Mouse (Mus musculus) kidney, embryonic 16.5 days (tissue): Measurements from ENCODE around the gene 4930513O06Rik. TPM values are rescaled to one million over a fixed set of nuclear protein-coding genes. Genes with fewer than 3 reads are reported as not detected.
A peak's percentile ranks its signal among the peaks of the same experiment; 100 is the strongest.

Experiments used
- ATAC-seq: fragments of 200-750 bp; cut with Nextera tagmentation; 2 replicates; pipeline ENCODE4 v1.8.0; 2017; ENCODE audit warnings: moderate TSS enrichment; ENCODE audit not compliant: low FRiP score, low TSS enrichment
- H3K27ac ChIP-seq: fragments of 300-500 bp; sonication (generic); 2 replicates; pipeline ENCODE4 v1.5.1; 2014; ENCODE audit warnings: low read length
- H3K27me3 ChIP-seq: fragments of 300-500 bp; sonication (generic); 2 replicates; pipeline ENCODE4 v1.6.1; 2014; ENCODE audit warnings: low read length, control low read depth, mixed read lengths; ENCODE audit not compliant: insufficient read depth
- H3K36me3 ChIP-seq: fragments of 300-500 bp; sonication (generic); 2 replicates; pipeline ENCODE4 v1.6.1; 2014; ENCODE audit warnings: low read length, control low read depth, mixed read lengths; ENCODE audit not compliant: insufficient read depth
- H3K4me1 ChIP-seq: fragments of 300-500 bp; sonication (generic); 2 replicates; pipeline ENCODE4 v1.6.1; 2014; ENCODE audit warnings: low read length, control low read depth, mixed read lengths; ENCODE audit not compliant: insufficient read depth
- H3K4me2 ChIP-seq: fragments of 300-500 bp; sonication (generic); replicated peaks from 2 replicates; pipeline ENCODE4 v1.6.1; 2014; ENCODE audit warnings: low read depth, low read length
- H3K4me3 ChIP-seq: fragments of 300-500 bp; sonication (generic); 2 replicates; pipeline ENCODE4 v1.5.1; 2014; ENCODE audit warnings: mild to moderate bottlenecking, low read length
- H3K9ac ChIP-seq: fragments of 300-500 bp; sonication (generic); replicated peaks from 2 replicates; pipeline ENCODE4 v1.6.1; 2014; ENCODE audit warnings: low read length
- H3K9me3 ChIP-seq: fragments of 300-500 bp; sonication (generic); 2 replicates; pipeline ENCODE4 v1.6.1; 2016; ENCODE audit warnings: low read length, control low read depth
- WGBS: fragments of 180-500 bp; shearing (Covaris S2); extraction: QIAGEN DNeasy Blood & Tissue Kit; methylation state at CpG from one replicate; pipeline ENCODE4 v1.1.7; 2014; 5-methylcytosine and 5-hydroxymethylcytosine counted together
- polyA plus RNA-seq: library from polyadenylated mRNA; unstranded; fragments of >200 nt; fragmentation: Nextera tagmentation; extraction: Ambion mirVana; gene quantifications from 2 replicates; pipeline ENCODE4 v1.2.1, GENCODE M21; 2015

4930513O06Rik gene
- polyA plus RNA-seq: not detected in 2 replicates

- Histone ChIP-seq H3K36me3 (no peaks in the 10 kb centered on the region), H3K9ac (no peak within 1 kb of the TSS), H3K4me3 (no peak within 1 kb of the TSS), H3K4me1 (no peaks in the 10 kb centered on the region), H3K27me3 (no peaks in the 10 kb centered on the region), H3K27ac (no peak within 1 kb of the TSS), H3K9me3 (no peaks in the 10 kb centered on the region), H3K4me2 (no peak within 1 kb of the TSS)
- 88% methylated on average over 1 of the region's 1 CpGs for WGBS
- ATAC-seq: no peak
Measured at GRCm38 (mm10) chrX:139085943-139086342, at the start of gene 4930513O06Rik. Gene 4930513O06Rik (plus strand): TSS chrX:139086243.

GRCm38 (mm10) chrX:139037666-139038065 lies 48.4 kb upstream of the 4930513O06Rik start:
- H3K27ac ChIP-seq: no peak overlapping the region
- H3K4me3 ChIP-seq: no peak overlapping the region
- WGBS: 82% methylated on average over 1 of the region's 1 CpGs
- no peak overlapping the region for H3K9ac ChIP-seq
- H3K27me3 ChIP-seq: no peaks in the 10 kb centered on the region; the same call in 1 of the 2 replicates
- H3K36me3 ChIP-seq: no peaks in the 10 kb centered on the region
- no peak for ATAC-seq
- no peaks in the 10 kb centered on the region for H3K4me1 ChIP-seq
- H3K4me2 ChIP-seq: no peak overlapping the region
- H3K9me3 ChIP-seq: no peaks in the 10 kb centered on the region

GRCm38 (mm10) chrX:139039314-139039713 lies 46.7 kb upstream of the 4930513O06Rik start:
- Histone ChIP-seq H3K9ac (no peak overlapping the region), H3K27me3 (no peaks in the 10 kb centered on the region), H3K4me3 (no peak overlapping the region), H3K27ac (no peak overlapping the region), H3K36me3 (no peaks in the 10 kb centered on the region), H3K4me2 (no peak overlapping the region), H3K9me3 (no peaks in the 10 kb centered on the region), H3K4me1 (no peaks in the 10 kb centered on the region)
- WGBS: 73% methylated on average over 2 of the region's 2 CpGs
- ATAC-seq: no peak

- no peak overlapping the region for H3K4me3 ChIP-seq
- no peaks in the 10 kb centered on the region for H3K36me3 ChIP-seq
- H3K27ac ChIP-seq: no peak overlapping the region
- H3K9ac ChIP-seq: no peak overlapping the region
- 57% methylated on average over 1 of the region's 1 CpGs for WGBS
- H3K4me2 ChIP-seq: no peak overlapping the region
- H3K4me1 ChIP-seq: no peaks in the 10 kb centered on the region
- H3K9me3 ChIP-seq: no peaks in the 10 kb centered on the region
- no peak for ATAC-seq
- H3K27me3 ChIP-seq: no peaks in the 10 kb centered on the region
Measured at GRCm38 (mm10) chrX:139041148-139041547, 44.9 kb upstream of the 4930513O06Rik start.

GRCm38 (mm10) chrX:139051976-139052375 lies 34.1 kb upstream of the 4930513O06Rik start:
- no peak overlapping the region for H3K27ac ChIP-seq
- H3K9me3 ChIP-seq: no peaks in the 10 kb centered on the region
- no peak overlapping the region for H3K4me2 ChIP-seq
- H3K27me3 ChIP-seq: peaks cover 6% of the 10 kb centered on the region; the same call in 1 of the 2 replicates
- 61% methylated on average over 1 of the region's 1 CpGs for WGBS
- ATAC-seq: peak; percentile 46; the same call in 1 of the 2 replicates
- H3K9ac ChIP-seq: no peak overlapping the region
- H3K4me1 ChIP-seq: no peaks in the 10 kb centered on the region
- no peak overlapping the region for H3K4me3 ChIP-seq
- no peaks in the 10 kb centered on the region for H3K36me3 ChIP-seq

- Histone ChIP-seq H3K4me3 (no peak overlapping the region), H3K4me1 (no peaks in the 10 kb centered on the region), H3K27ac (no peak overlapping the region), H3K4me2 (no peak overlapping the region), H3K9ac (no peak overlapping the region), H3K9me3 (no peaks in the 10 kb centered on the region), H3K36me3 (no peaks in the 10 kb centered on the region), H3K27me3 (peaks cover 6% of the 10 kb centered on the region; the same call in 1 of the 2 replicates)
- 68% methylated on average over 1 of the region's 1 CpGs for WGBS
- no peak for ATAC-seq
Measured at GRCm38 (mm10) chrX:139053149-139053548, 32.9 kb upstream of the 4930513O06Rik start.

- no peaks in the 10 kb centered on the region for H3K4me1 ChIP-seq
- H3K27me3 ChIP-seq: no peaks in the 10 kb centered on the region
- H3K27ac ChIP-seq: no peak overlapping the region
- H3K4me3 ChIP-seq: no peak overlapping the region
- H3K4me2 ChIP-seq: no peak overlapping the region
- no peak for ATAC-seq
- H3K36me3 ChIP-seq: no peaks in the 10 kb centered on the region
- H3K9ac ChIP-seq: no peak overlapping the region
- 83% methylated on average over 5 of the region's 5 CpGs for WGBS
- H3K9me3 ChIP-seq: no peaks in the 10 kb centered on the region
Measured at GRCm38 (mm10) chrX:139064078-139064477, 22.0 kb upstream of the 4930513O06Rik start.

GRCm38 (mm10) chrX:139078493-139078892 lies 7.5 kb upstream of the 4930513O06Rik start:
- Histone ChIP-seq H3K4me1 (no peaks in the 10 kb centered on the region), H3K9ac (no peak overlapping the region), H3K4me3 (no peak overlapping the region), H3K27me3 (no peaks in the 10 kb centered on the region), H3K4me2 (no peak overlapping the region), H3K9me3 (no peaks in the 10 kb centered on the region), H3K27ac (no peak overlapping the region), H3K36me3 (no peaks in the 10 kb centered on the region)
- 93% methylated on average over 2 of the region's 2 CpGs for WGBS
- no peak for ATAC-seq

- no peaks in the 10 kb centered on the region for H3K4me1 ChIP-seq
Measured at GRCm38 (mm10) chrX:139085077-139085476, 966 bp upstream of the 4930513O06Rik start, which contains the start of gene Serpina7. Gene Serpina7 (minus strand): TSS chrX:139085236.

GRCm38 (mm10) chrX:139097197-139097596 lies 11.2 kb downstream of the 4930513O06Rik start:
- Histone ChIP-seq H3K9ac (no peak overlapping the region), H3K4me3 (no peak overlapping the region), H3K4me1 (no peaks in the 10 kb centered on the region), H3K36me3 (no peaks in the 10 kb centered on the region), H3K27me3 (peaks cover 9% of the 10 kb centered on the region; the same call in 1 of the 2 replicates), H3K27ac (no peak overlapping the region), H3K9me3 (no peaks in the 10 kb centered on the region), H3K4me2 (no peak overlapping the region)
- 57% methylated on average over 1 of the region's 1 CpGs for WGBS
- no peak for ATAC-seq

More at GRCm38 (mm10) chrX:139085077-139085476, 966 bp upstream of the 4930513O06Rik start, which contains the start of gene Serpina7:
- no peaks in the 10 kb centered on the region for H3K9me3 ChIP-seq
- no peak for ATAC-seq
- H3K27me3 ChIP-seq: no peaks in the 10 kb centered on the region
- H3K4me2 ChIP-seq: no peak within 1 kb of the TSS
- H3K36me3 ChIP-seq: no peaks in the 10 kb centered on the region
- no peak within 1 kb of the TSS for H3K4me3 ChIP-seq
- H3K27ac ChIP-seq: no peak within 1 kb of the TSS
- H3K9ac ChIP-seq: no peak within 1 kb of the TSS
